Mouse (Mus musculus) liver, postnatal 0 days (tissue): Measurements from ENCODE around the gene Olfr721-ps1. TPM values are rescaled to one million over a fixed set of nuclear protein-coding genes. Genes with fewer than 3 reads are reported as not detected.

Source experiments
- ATAC-seq: fragments of 200-750 bp; cut with Nextera tagmentation; 2 replicates; pipeline ENCODE4 v1.8.0; 2017; ENCODE audit warnings: mild to moderate bottlenecking, moderate library complexity
- DNase-seq: peaks from one replicate; pipeline ENCODE4 v3.0.0-alpha.2; 2016
- H3K27ac ChIP-seq: fragments of 300-500 bp; sonication (generic); 2 replicates; pipeline ENCODE4 v1.5.1; 2014; ENCODE audit warnings: antibody characterized with exemption, moderate library complexity, mild to moderate bottlenecking, low read depth
- H3K27me3 ChIP-seq: fragments of 300-500 bp; sonication (generic); 2 replicates; pipeline ENCODE4 v1.6.1; 2014; ENCODE audit warnings: low read length, control low read depth, mixed read lengths; ENCODE audit not compliant: insufficient read depth
- H3K36me3 ChIP-seq: fragments of 300-500 bp; sonication (generic); replicated peaks from 2 replicates; pipeline ENCODE4 v1.6.1; 2014; ENCODE audit warnings: mild to moderate bottlenecking, control low read depth, low read length, moderate library complexity, mixed read lengths; ENCODE audit not compliant: insufficient read depth
- H3K4me1 ChIP-seq: fragments of 300-500 bp; sonication (generic); 2 replicates; pipeline ENCODE4 v1.6.1; 2014; ENCODE audit warnings: antibody characterized with exemption, mild to moderate bottlenecking, control low read depth; ENCODE audit not compliant: insufficient read depth
- H3K4me2 ChIP-seq: fragments of 300-500 bp; sonication (generic); 2 replicates; pipeline ENCODE4 v1.6.1; 2014; ENCODE audit warnings: low read depth, mild to moderate bottlenecking, low read length, moderate library complexity, mixed read lengths
- H3K4me3 ChIP-seq: fragments of 300-500 bp; sonication (generic); 2 replicates; pipeline ENCODE4 v1.5.1; 2014; ENCODE audit warnings: low read depth, low read length
- H3K9ac ChIP-seq: fragments of 300-500 bp; sonication (generic); replicated peaks from 2 replicates; pipeline ENCODE4 v1.6.1; 2014; ENCODE audit warnings: mild to moderate bottlenecking, moderate library complexity
- H3K9me3 ChIP-seq: fragments of 300-500 bp; sonication (generic); 2 replicates; pipeline ENCODE4 v1.6.1; 2016; ENCODE audit warnings: mild to moderate bottlenecking, control low read depth, low read length, mixed read lengths
- CTCF ChIP-seq: sonication (generic); IDR thresholded peaks from 2 replicates; pipeline ENCODE4 v1.5.1; 2016; ENCODE audit warnings: antibody characterized with exemption, low read depth
- EP300 ChIP-seq: IDR thresholded peaks from 2 replicates; pipeline ENCODE4 v1.6.1; 2016; ENCODE audit warnings: antibody characterized with exemption, low read depth, mild to moderate bottlenecking
- WGBS: fragments of 180-500 bp; shearing (Covaris S2); extraction: QIAGEN DNeasy Blood & Tissue Kit; methylation state at CpG from one replicate; pipeline ENCODE4 v1.1.7; 2014; ENCODE audit not compliant: insufficient replicate concordance; 5-methylcytosine and 5-hydroxymethylcytosine counted together
- polyA plus RNA-seq: library from polyadenylated mRNA; unstranded; fragments of >200 nt; fragmentation: Nextera tagmentation; extraction: Ambion mirVana; gene quantifications from 2 replicates; pipeline ENCODE4 v1.2.1, GENCODE M21; 2015

The Olfr721-ps1 gene
- polyA plus RNA-seq, 1 experiment from 2014 or later, result not detected

DNA sequence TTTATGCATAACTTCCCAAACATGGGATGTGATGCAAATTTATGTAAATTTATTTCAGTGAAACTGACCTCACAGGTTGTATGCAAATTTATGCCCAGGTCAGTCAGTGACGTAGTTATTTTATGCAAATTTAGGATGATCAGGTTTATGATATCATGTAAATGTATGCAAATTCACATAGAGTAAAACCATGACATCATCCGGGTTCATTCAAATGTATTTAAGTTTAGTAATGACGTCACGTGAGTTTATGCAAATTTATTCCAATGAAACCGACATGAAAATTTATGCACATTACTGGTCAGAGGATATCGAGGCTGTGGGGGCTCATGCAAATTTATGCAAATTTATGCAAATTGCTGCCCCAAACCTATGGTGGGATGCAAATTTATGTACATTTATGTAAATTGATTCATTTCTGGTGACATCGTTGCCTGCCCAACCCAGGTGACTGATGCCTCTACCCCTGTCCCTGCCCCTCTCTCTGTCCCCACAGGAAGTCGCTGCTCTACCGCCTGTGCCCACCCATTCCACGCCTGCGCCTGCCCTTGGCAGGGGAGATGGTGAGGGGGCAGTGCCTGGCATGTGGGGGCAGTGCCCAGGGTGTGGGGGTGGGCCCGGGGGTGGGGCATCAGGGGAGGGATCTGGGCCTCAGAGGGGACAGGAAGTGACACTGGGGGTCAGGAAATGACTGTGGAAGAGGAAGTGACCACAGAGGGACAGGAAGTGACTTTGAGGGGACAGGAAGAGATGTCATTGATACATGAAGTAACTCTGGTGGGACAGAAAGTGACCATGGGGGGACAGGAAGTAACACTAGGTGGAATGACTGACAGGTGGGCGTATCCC is 46.4 kb upstream of the Olfr721-ps1 start:
- Histone ChIP-seq H3K27ac (no peak overlapping the region), H3K4me3 (no peak overlapping the region), H3K36me3 (no peaks in the 10 kb centered on the region), H3K9ac (no peak overlapping the region), H3K4me1 (no peaks in the 10 kb centered on the region), H3K9me3 (peaks cover 47% of the 10 kb centered on the region), H3K4me2 (no peak overlapping the region), H3K27me3 (no peaks in the 10 kb centered on the region)
- DNase-seq (no peak), ATAC-seq (peak; percentile 13; the same call in 1 of the 2 replicates)
- WGBS, result 92% methylated on average over 13 of the region's 13 CpGs
- TF ChIP-seq CTCF (no peak), EP300 (no peak)

GRCm38 (mm10) chr14:14355360-14355646 is 45.8 kb upstream of the Olfr721-ps1 start:
- Histone ChIP-seq H3K4me1 (no peaks in the 10 kb centered on the region), H3K27ac (no peak overlapping the region), H3K4me3 (no peak overlapping the region), H3K4me2 (no peak overlapping the region), H3K27me3 (no peaks in the 10 kb centered on the region), H3K9ac (no peak overlapping the region), H3K36me3 (no peaks in the 10 kb centered on the region), H3K9me3 (peaks cover 42% of the 10 kb centered on the region)
- WGBS, result 86% methylated on average over 8 of the region's 8 CpGs
- DNase-seq (peak; percentile 13), ATAC-seq (no peak)
- TF ChIP-seq EP300 (no peak), CTCF (no peak)

DNA sequence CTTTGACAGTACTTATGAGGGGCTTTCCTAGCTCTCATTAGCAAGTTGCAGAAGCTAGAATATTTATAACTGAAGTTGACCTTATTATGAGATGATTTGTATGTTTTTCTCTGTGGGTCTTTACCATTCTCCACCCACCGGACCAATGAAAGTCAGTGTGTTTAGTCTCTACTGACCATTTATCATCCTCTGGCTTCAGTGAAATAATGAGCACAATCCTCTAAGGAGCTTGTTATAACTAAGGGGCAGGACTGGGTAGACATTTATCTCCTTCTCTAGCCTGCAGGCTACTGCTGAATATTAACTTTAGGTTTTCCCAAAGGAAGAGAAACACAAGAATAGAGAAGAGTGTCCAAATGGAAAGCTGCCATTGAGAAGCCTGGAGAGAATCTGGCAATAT is 5.6 kb upstream of the Olfr721-ps1 start:
- Histone ChIP-seq H3K9me3 (no peaks in the 10 kb centered on the region), H3K27me3 (no peaks in the 10 kb centered on the region), H3K4me3 (no peak overlapping the region), H3K4me2 (no peak overlapping the region), H3K4me1 (no peaks in the 10 kb centered on the region), H3K36me3 (no peaks in the 10 kb centered on the region), H3K27ac (no peak overlapping the region), H3K9ac (no peak overlapping the region)
- WGBS, result 83% methylated on average over 1 of the region's 1 CpGs
- no peak for ATAC-seq
- no peak for DNase-seq
- TF ChIP-seq CTCF, result no peak
- no peak for TF ChIP-seq EP300

DNA sequence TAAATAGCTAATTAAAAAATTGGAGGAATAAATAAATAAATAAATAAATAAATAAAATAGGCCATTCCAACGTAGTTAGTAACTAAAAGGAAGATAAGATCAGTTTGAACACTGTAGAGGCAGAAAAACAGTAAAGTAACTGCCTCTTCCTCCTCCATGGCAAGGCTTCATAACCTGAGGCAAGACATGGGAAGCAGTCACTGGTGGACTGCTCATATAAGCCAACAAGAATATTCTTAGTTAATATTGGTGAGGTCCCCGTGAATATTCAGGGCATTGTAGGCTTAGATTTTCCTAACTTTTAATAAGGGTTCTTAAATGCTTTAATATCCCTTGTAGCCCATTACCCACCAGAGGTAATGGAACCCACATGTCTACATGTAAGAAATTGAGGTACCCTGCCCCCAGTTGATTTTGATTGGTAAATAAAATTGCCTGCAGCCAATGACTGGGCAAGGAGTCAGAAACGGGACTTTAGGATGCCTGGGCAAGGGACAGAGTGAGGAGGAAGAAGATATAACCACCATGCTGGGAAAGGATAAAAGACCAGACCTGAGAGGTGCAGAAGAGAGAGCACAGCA is 35.1 kb downstream of the Olfr721-ps1 start:
- no peak overlapping the region for H3K27ac ChIP-seq
- H3K4me3 ChIP-seq, result no peak overlapping the region
- DNase-seq, result no peak
- ATAC-seq, result no peak
- TF ChIP-seq EP300 (no peak), CTCF (no peak)
- 67% methylated on average over 3 of the region's 3 CpGs for WGBS
- H3K36me3 ChIP-seq, result no peaks in the 10 kb centered on the region
- no peaks in the 10 kb centered on the region for H3K27me3 ChIP-seq
- no peak overlapping the region for H3K4me2 ChIP-seq
- no peak overlapping the region for H3K9ac ChIP-seq
- H3K4me1 ChIP-seq, result no peaks in the 10 kb centered on the region
- H3K9me3 ChIP-seq, result no peaks in the 10 kb centered on the region

Other genes starting within 250 kb of the Olfr721-ps1 start
- gene Olfr720, start 214.5 kb upstream of the Olfr721-ps1 start, polyA plus RNA-seq, result not detected in 2 replicates
- gene Olfr31, start 78.5 kb upstream of the Olfr721-ps1 start, polyA plus RNA-seq, result not detected in 2 replicates
- 2.9 and 3.2 TPM in 2 replicates for gene Il3ra, start 55.0 kb upstream of the Olfr721-ps1 start, polyA plus RNA-seq